Mouse (Mus musculus): ENCODE measurements around the gene Gm28038.

Gm28038 gene

GRCm38 (mm10) chr2:30345971-30346676, 65.3 kb downstream of the Gm28038 start:
- CTCF ChIA-PET = no interaction called here

DNA sequence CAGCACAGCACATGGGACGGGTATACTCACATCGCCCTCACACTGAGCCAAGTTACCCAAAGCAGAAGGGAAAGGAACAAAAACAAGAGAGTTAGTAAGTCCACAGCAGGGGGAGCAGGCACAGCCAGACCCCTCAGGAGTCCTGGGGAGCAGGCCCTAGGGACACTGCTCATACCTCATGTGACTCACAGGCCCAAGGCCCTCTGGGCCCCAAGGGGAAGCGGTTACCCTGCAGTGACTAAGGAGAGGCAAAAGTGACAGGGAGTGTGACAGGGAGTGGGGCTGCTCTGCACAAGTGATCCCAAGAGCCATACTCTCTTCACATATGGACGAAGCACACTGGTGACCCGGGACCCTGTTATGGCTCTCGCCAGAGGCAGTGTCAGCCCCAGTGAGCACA, 68.4 kb downstream of the Gm28038 start:
- CTCF ChIA-PET = interaction anchor here (0.5 kb wide), 1 partner anchor 50 kb away, joined by 4 read pairs; no protein-coding TSS in a partner anchor
